Mouse (Mus musculus) hindbrain, embryonic 10.5 days (tissue): ENCODE data around the gene Cdc37. TPM values are rescaled to one million over a fixed set of nuclear protein-coding genes. Genes with fewer than 3 reads are reported as not detected.
"Not testable (repeated sequence)": the region's sequence is repeated elsewhere in the genome, so short reads cannot be mapped to it uniquely, and the experiment has no call there.

Source experiments
- DNase-seq: peaks from one replicate; pipeline ENCODE4 v3.0.0-alpha.2; 2017; ENCODE audit warnings: low spot score
- H3K27ac ChIP-seq: fragments of 300-500 bp; sonication (generic); 2 replicates; pipeline ENCODE4 v1.5.1; 2016; ENCODE audit warnings: mild to moderate bottlenecking, moderate library complexity
- H3K27me3 ChIP-seq: fragments of 300-500 bp; sonication (generic); 2 replicates; pipeline ENCODE4 v1.6.1; 2016; ENCODE audit warnings: mild to moderate bottlenecking; ENCODE audit not compliant: poor library complexity, insufficient read depth, severe bottlenecking
- H3K36me3 ChIP-seq: fragments of 300-500 bp; sonication (generic); 2 replicates; pipeline ENCODE4 v1.6.1; 2016; ENCODE audit warnings: mild to moderate bottlenecking, moderate library complexity
- H3K4me1 ChIP-seq: fragments of 300-500 bp; sonication (generic); replicated peaks from 2 replicates; pipeline ENCODE4 v1.6.1; 2016; ENCODE audit warnings: mild to moderate bottlenecking
- H3K4me3 ChIP-seq: fragments of 300-500 bp; sonication (generic); 2 replicates; pipeline ENCODE4 v1.5.1; 2016; ENCODE audit warnings: mild to moderate bottlenecking, moderate library complexity
- H3K9me3 ChIP-seq: fragments of 300-500 bp; sonication (generic); 2 replicates; pipeline ENCODE4 v1.6.1; 2016; ENCODE audit warnings: mild to moderate bottlenecking, moderate library complexity
- WGBS: fragments of 180-500 bp; shearing (Covaris S2); methylation state at CpG from one replicate; pipeline ENCODE4 v1.1.7; 2016; 5-methylcytosine and 5-hydroxymethylcytosine counted together
- polyA plus RNA-seq: library from polyadenylated mRNA; unstranded; fragments of >200 nt; fragmentation: Nextera tagmentation; extraction: Ambion mirVana; gene quantifications from 2 replicates; pipeline ENCODE4 v1.2.1, GENCODE M21; 2016

Gene Cdc37
- polyA plus RNA-seq = 333 and 374 TPM in 2 replicates

- Histone ChIP-seq H3K4me3 (peak within 1 kb of the TSS; percentile 91), H3K36me3 (peaks cover 35% of the 10 kb centered on the region), H3K27ac (peak within 1 kb of the TSS; percentile 92), H3K27me3 (0 out of 2 replicates have a peak, but pooled peaks cover 9% of the 10 kb centered on the region), H3K9me3 (no peaks in the 10 kb centered on the region), H3K4me1 (peaks cover 65% of the 10 kb centered on the region)
- peak; percentile 96 for DNase-seq
- 3% methylated on average over 56 of the region's 56 CpGs for WGBS
Observed at GRCm38 (mm10) chr9:21149654-21150419, at the start of gene Cdc37. Cdc37 (minus strand) TSS chr9:21149982.

- no peaks in the 10 kb centered on the region for H3K36me3 ChIP-seq
- H3K4me1 ChIP-seq = peaks cover 39% of the 10 kb centered on the region
- H3K4me3 ChIP-seq = no peak overlapping the region
- 83% methylated on average over 3 of the region's 3 CpGs for WGBS
- no peak overlapping the region for H3K27ac ChIP-seq
- H3K27me3 ChIP-seq = peaks cover 11% of the 10 kb centered on the region; the same call in 1 of the 2 replicates
- no peak for DNase-seq
- no peaks in the 10 kb centered on the region for H3K9me3 ChIP-seq
Observed at GRCm38 (mm10) chr9:21198960-21199359, 49.2 kb upstream of the Cdc37 start.

- Histone ChIP-seq H3K4me1 (peaks cover 39% of the 10 kb centered on the region), H3K4me3 (peak overlapping the region; percentile 45), H3K9me3 (no peaks in the 10 kb centered on the region), H3K27me3 (peaks cover 7% of the 10 kb centered on the region; the same call in 1 of the 2 replicates), H3K36me3 (no peaks in the 10 kb centered on the region), H3K27ac (0 out of 2 replicates have a peak overlapping the region, but pooled peaks have one; percentile 79)
- DNase-seq = peak; percentile 65
- 22% methylated on average over 4 of the region's 4 CpGs for WGBS
Observed at GRCm38 (mm10) chr9:21197981-21198380, 48.2 kb upstream of the Cdc37 start.

- Histone ChIP-seq H3K27ac (peak overlapping the region; percentile 79), H3K9me3 (no peaks in the 10 kb centered on the region), H3K4me1 (peaks cover 39% of the 10 kb centered on the region), H3K27me3 (peaks cover 7% of the 10 kb centered on the region; the same call in 1 of the 2 replicates), H3K36me3 (no peaks in the 10 kb centered on the region), H3K4me3 (peak overlapping the region; percentile 45)
- no peak for DNase-seq
- WGBS = 29% methylated on average over 19 of the region's 19 CpGs
Observed at GRCm38 (mm10) chr9:21196521-21197433, 47.0 kb upstream of the Cdc37 start.

GRCm38 (mm10) chr9:21195736-21196505 lies 46.1 kb upstream of the Cdc37 start:
- not testable (repeated sequence) for H3K36me3 ChIP-seq, DNase-seq, H3K27me3 ChIP-seq, H3K4me3 ChIP-seq, H3K27ac ChIP-seq, H3K9me3 ChIP-seq
- WGBS = 58% methylated on average over 7 of the region's 7 CpGs
- H3K4me1 ChIP-seq = peaks cover 39% of the 10 kb centered on the region

- 82% methylated on average over 4 of the region's 4 CpGs for WGBS
- H3K9me3 ChIP-seq = no peaks in the 10 kb centered on the region
Observed at GRCm38 (mm10) chr9:21194787-21195493, 45.2 kb upstream of the Cdc37 start.

GRCm38 (mm10) chr9:21193786-21194185 lies 44.0 kb upstream of the Cdc37 start:
- no peaks in the 10 kb centered on the region for H3K36me3 ChIP-seq
- H3K4me1 ChIP-seq = peaks cover 38% of the 10 kb centered on the region
- peaks cover 7% of the 10 kb centered on the region; the same call in 1 of the 2 replicates for H3K27me3 ChIP-seq
- no peak overlapping the region for H3K27ac ChIP-seq
- no peaks in the 10 kb centered on the region for H3K9me3 ChIP-seq
- WGBS = 90% methylated on average over 3 of the region's 3 CpGs
- no peak for DNase-seq
- H3K4me3 ChIP-seq = no peak overlapping the region

More at GRCm38 (mm10) chr9:21194787-21195493, 45.2 kb upstream of the Cdc37 start:
- peaks cover 39% of the 10 kb centered on the region for H3K4me1 ChIP-seq
- no peaks in the 10 kb centered on the region for H3K36me3 ChIP-seq
- no peak for DNase-seq
- no peak overlapping the region for H3K4me3 ChIP-seq
- H3K27ac ChIP-seq = no peak overlapping the region
- peaks cover 7% of the 10 kb centered on the region; the same call in 1 of the 2 replicates for H3K27me3 ChIP-seq

GRCm38 (mm10) chr9:21190670-21191069 lies 40.9 kb upstream of the Cdc37 start:
- WGBS = 77% methylated on average over 3 of the region's 3 CpGs
- Histone ChIP-seq H3K27me3 (peaks cover 13% of the 10 kb centered on the region), H3K9me3 (no peaks in the 10 kb centered on the region), H3K4me3 (no peak overlapping the region), H3K36me3 (no peaks in the 10 kb centered on the region), H3K27ac (no peak overlapping the region), H3K4me1 (peaks cover 11% of the 10 kb centered on the region)
- DNase-seq = no peak

GRCm38 (mm10) chr9:21189905-21190304 lies 40.1 kb upstream of the Cdc37 start:
- 49% methylated on average over 7 of the region's 7 CpGs for WGBS
- Histone ChIP-seq H3K4me1 (peaks cover 5% of the 10 kb centered on the region; the same call in 1 of the 2 replicates), H3K27ac (no peak overlapping the region), H3K4me3 (no peak overlapping the region), H3K27me3 (peaks cover 21% of the 10 kb centered on the region), H3K36me3 (no peaks in the 10 kb centered on the region), H3K9me3 (no peaks in the 10 kb centered on the region)
- DNase-seq = no peak

- no peak for DNase-seq
- H3K27me3 ChIP-seq = peaks cover 65% of the 10 kb centered on the region
- peaks cover 25% of the 10 kb centered on the region for H3K4me1 ChIP-seq
- no peaks in the 10 kb centered on the region for H3K36me3 ChIP-seq
- no peak overlapping the region for H3K4me3 ChIP-seq
- H3K27ac ChIP-seq = no peak overlapping the region
- WGBS = 92% methylated on average over 5 of the region's 5 CpGs
- no peaks in the 10 kb centered on the region for H3K9me3 ChIP-seq
Observed at GRCm38 (mm10) chr9:21185436-21185835, 35.7 kb upstream of the Cdc37 start.

- no peak overlapping the region for H3K4me3 ChIP-seq
- peaks cover 25% of the 10 kb centered on the region for H3K4me1 ChIP-seq
- no peaks in the 10 kb centered on the region for H3K9me3 ChIP-seq
- no peaks in the 10 kb centered on the region for H3K36me3 ChIP-seq
- DNase-seq = no peak
- H3K27me3 ChIP-seq = peaks cover 72% of the 10 kb centered on the region
- 52% methylated on average over 2 of the region's 2 CpGs for WGBS
- no peak overlapping the region for H3K27ac ChIP-seq
Observed at GRCm38 (mm10) chr9:21184733-21185132, 35.0 kb upstream of the Cdc37 start.
